Mouse (Mus musculus) kidney, postnatal 14 days (tissue): ENCODE results near the gene Cited1.

Source experiments
- DNase-seq: peaks from one replicate; pipeline ENCODE4 v3.0.0; 2022; ENCODE audit warnings: mixed read lengths

Cited1 gene

GRCm38 (mm10) chrX:102251937-102252860 lies at the start of gene Cited1:
Cited1 (minus strand) TSS chrX:102252181.
- peak; percentile 65 for DNase-seq

DNA sequence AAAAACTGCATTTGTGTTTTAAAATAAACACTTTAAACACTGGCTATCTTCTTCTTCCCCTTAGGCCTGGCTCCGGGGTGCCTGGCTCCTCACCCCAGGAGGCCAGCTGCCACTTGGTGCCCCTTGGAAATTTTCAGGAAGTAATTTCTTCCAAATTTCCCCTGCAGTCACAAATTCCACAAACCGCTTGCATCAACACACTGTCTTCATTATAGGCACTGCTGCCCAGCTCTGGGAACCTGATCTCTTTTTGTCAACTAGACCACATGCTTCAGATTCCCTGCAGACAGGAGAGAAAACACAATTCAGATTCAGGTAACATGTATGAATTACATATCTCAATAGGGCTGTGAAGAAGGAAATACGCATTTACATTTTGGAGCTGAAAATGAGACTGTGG lies 32.9 kb upstream of the Cited1 start:
- DNase-seq: no peak

- DNase-seq: no peak
Observed at GRCm38 (mm10) chrX:102262620-102263345, 10.8 kb upstream of the Cited1 start.

DNA sequence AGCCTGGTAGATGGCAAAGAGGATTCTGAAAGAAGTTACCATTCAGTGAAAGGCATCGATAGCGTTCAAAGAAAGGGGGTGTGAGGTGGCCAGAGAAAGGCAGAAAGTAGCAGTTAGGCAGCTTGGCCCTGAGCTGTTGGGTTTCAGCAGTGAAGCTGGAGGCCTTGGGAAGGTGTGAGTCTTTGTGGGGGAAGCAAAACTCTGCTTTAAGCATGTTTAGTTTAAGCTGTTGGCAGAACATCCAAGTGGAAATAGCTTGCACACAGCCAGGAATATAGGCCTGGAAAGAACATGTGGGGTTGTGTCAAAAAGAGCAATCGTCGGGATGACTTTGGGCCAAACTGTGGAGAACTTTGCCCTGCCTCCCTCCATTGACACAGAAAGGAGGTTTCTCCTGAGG lies 7.8 kb upstream of the Cited1 start:
- no peak for DNase-seq

DNA sequence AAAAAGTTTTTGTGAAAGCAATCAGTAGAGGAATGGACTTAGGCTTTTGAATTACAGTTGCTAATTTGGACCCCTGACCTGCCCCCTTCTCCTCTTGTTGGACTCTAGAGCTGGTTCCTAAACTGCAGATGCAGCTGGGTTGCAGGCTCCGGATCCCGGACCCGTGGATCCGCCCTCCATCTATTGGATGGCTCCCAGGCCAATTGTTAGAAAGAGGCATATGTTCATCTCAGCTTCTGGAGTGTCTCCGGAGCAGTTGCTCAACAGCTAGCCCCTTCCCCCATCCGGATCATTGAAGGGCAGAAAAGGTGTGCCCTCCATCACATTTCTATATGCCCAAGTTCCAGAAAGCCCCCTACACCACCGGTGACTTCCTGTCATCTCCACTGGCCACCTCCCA lies 1.9 kb upstream of the Cited1 start:
- DNase-seq: peak; percentile 35

DNA sequence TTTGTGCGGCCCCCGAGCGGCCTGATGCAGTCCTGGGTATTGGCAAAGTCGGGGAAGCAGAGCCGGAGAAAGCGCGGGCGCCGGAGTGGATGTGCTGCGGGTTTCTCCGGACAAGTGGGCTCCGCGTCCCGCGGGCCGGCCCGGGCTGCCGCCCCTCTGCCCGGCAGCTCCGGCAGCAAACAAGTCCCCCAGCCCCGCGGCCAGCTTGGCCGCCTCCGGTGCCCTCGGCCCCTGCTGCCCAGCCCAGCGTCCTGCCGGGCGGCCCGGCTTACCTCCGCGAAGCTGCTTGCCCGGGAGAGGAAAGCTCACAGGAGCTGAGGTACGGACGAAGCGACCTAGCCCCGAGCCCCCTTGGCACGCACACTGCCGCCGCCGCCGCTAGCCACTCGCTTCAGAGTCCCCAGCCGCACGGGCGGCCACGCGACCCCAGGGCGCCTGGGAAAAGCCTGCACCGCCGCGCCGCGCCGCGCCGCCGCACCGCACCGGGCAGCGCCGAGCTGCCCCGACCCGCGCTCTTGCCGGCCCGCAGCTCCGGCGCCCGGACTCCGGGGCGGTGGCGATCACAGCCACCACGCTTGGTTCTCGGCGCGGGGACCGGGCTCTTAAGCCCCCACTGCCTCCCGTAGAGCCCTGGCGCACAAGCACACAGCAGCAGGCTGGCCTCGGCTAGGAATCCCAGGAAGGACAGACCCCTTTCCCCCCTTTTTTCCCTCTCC lies 602 bp downstream of the Cited1 start:
- DNase-seq: peak; percentile 10

GRCm38 (mm10) chrX:102250891-102251170 lies 1.1 kb downstream of the Cited1 start:
- no peak for DNase-seq

- peak; percentile 8 for DNase-seq
Observed at GRCm38 (mm10) chrX:102250150-102250890, 1.7 kb downstream of the Cited1 start.

- peak; percentile 5 for DNase-seq
Observed at GRCm38 (mm10) chrX:102244334-102244733, 7.6 kb downstream of the Cited1 start.

- peak; percentile 30 for DNase-seq
Observed at GRCm38 (mm10) chrX:102219126-102219525, 32.9 kb downstream of the Cited1 start.

DNA sequence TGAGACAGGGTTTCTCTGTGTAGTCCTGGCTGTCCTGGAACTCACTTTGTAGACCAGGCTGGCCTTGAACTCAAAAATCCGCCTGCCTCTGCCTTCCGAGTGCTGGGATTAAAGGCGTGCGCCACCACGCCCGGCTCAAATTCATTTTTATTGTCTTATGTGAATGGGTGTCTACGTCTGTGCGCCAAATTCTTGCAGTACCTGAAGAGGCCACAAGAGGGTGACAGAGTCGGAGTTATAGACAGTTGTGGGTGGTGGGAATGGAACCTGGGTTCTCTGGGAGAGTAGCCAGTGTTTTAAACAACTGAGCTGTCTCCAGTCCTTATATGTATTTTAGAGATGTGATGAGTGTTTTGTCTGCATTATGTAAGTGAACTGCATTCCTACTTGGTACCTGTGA lies 36.6 kb downstream of the Cited1 start:
- DNase-seq: peak; percentile 5
